Mouse (Mus musculus): ENCODE measurements around the gene Kiss1. TPM values are rescaled to one million over a fixed set of nuclear protein-coding genes. Genes with fewer than 3 reads are reported as not detected.

The Kiss1 gene
- not detected in 2 replicates for polyA plus RNA-seq (2014; fragmentation: Nextera tagmentation; extraction: Ambion mirVana)

- 80% methylated on average over 13 of the region's 13 CpGs for WGBS
- Histone ChIP-seq H3K36me3 (ENCODE audit: control insufficient read depth, insufficient read depth, low read length) (no peaks in the 10 kb centered on the region), H3K27ac (ENCODE audit: low read depth, low read length) (no peak within 1 kb of the TSS)
Measured at GRCm38 (mm10) chr1:133321267-133321925, at the start of gene Kiss1. TSS of gene Kiss1 (plus strand) at chr1:133321875.

DNA sequence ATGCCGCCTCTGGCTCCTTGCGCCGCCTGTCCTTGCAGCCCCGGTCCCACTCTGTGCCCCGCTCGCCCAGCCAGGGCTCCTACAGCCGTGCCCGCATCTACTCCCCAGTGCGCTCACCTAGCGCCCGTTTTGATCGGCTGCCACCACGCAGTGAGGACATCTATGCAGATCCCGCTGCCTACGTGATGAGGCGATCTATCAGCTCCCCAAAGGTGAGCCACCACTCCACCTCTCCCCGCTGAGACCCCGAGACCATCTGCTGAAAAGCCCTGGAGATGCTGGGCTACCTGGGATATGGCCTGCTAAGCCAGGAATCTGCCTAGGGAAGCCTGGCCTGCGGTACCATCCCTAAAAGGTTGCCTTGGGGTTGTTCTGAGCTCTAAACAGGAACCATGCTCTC is 47.5 kb upstream of the Kiss1 start:
- Histone ChIP-seq H3K9ac (ENCODE audit: low read depth, low read length) (no peak overlapping the region), H3K27ac (ENCODE audit: low read depth, low read length) (no peak overlapping the region), H3K9me3 (ENCODE audit: control insufficient read depth, low read length) (no peaks in the 10 kb centered on the region), H3K4me2 (no peak overlapping the region), H3K27me3 (replicated peaks; ENCODE audit: control insufficient read depth, insufficient read depth, low read length) (no peaks in the 10 kb centered on the region), H3K4me3 (ENCODE audit: low read depth, low read length) (no peak overlapping the region), H3K36me3 (ENCODE audit: control insufficient read depth, insufficient read depth, low read length) (peaks cover 3% of the 10 kb centered on the region; the same call in 1 of the 2 replicates), H3K4me1 (replicated peaks; ENCODE audit: control insufficient read depth, insufficient read depth, low read length) (peaks cover 2% of the 10 kb centered on the region; the same call in 1 of the 2 replicates)
- DNase-seq (ENCODE audit: low spot score) (no peak), ATAC-seq (replicated peaks; ENCODE audit: low FRiP score) (no peak)
- WGBS, result 89% methylated on average over 19 of the region's 19 CpGs

More at GRCm38 (mm10) chr1:133321267-133321925, at the start of gene Kiss1:
- no peak within 1 kb of the TSS for H3K4me2 ChIP-seq
- H3K4me3 ChIP-seq (ENCODE audit: low read depth, low read length), result no peak within 1 kb of the TSS
- DNase-seq (ENCODE audit: low spot score) (no peak), ATAC-seq (replicated peaks; ENCODE audit: low FRiP score) (no peak)
- no peaks in the 10 kb centered on the region for H3K4me1 ChIP-seq (replicated peaks; ENCODE audit: control insufficient read depth, insufficient read depth, low read length)
- H3K9ac ChIP-seq (ENCODE audit: low read depth, low read length), result no peak within 1 kb of the TSS
- H3K27me3 ChIP-seq (replicated peaks; ENCODE audit: control insufficient read depth, insufficient read depth, low read length), result no peaks in the 10 kb centered on the region
- H3K9me3 ChIP-seq (ENCODE audit: control insufficient read depth, low read length), result no peaks in the 10 kb centered on the region

DNA sequence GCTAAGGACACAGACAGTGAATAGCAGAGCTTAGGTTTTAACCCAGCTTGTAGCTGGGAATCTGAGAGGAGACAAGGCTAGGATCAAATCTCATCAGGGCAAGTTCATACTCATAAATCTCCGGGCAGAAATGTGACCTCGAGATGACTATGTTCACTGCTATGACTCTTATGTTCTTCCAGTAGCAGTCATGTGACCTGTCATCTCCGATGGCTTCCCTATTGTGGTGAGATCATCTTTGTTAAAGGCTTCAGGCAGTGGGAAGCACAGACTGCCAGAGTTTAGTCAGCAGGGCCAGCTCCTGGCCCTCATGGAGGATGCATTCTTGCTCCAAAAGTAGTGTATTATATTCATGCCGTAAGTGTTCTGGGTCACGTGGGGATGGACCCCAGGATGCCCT is 44.7 kb upstream of the Kiss1 start:
- DNase-seq (ENCODE audit: low spot score), result no peak
- no peaks in the 10 kb centered on the region for H3K36me3 ChIP-seq (ENCODE audit: control insufficient read depth, insufficient read depth, low read length)
- no peak for ATAC-seq (replicated peaks; ENCODE audit: low FRiP score)
- H3K9me3 ChIP-seq (ENCODE audit: control insufficient read depth, low read length), result no peaks in the 10 kb centered on the region
- H3K27ac ChIP-seq (ENCODE audit: low read depth, low read length), result no peak overlapping the region
- no peaks in the 10 kb centered on the region for H3K4me1 ChIP-seq (replicated peaks; ENCODE audit: control insufficient read depth, insufficient read depth, low read length)
- no peak overlapping the region for H3K9ac ChIP-seq (ENCODE audit: low read depth, low read length)
- H3K27me3 ChIP-seq (replicated peaks; ENCODE audit: control insufficient read depth, insufficient read depth, low read length), result no peaks in the 10 kb centered on the region
- H3K4me3 ChIP-seq (ENCODE audit: low read depth, low read length), result no peak overlapping the region
- no peak overlapping the region for H3K4me2 ChIP-seq
- WGBS, result 75% methylated on average over 5 of the region's 5 CpGs

- H3K4me2 ChIP-seq, result no peak overlapping the region
- ATAC-seq (replicated peaks; ENCODE audit: low FRiP score) (no peak), DNase-seq (ENCODE audit: low spot score) (no peak)
- no peaks in the 10 kb centered on the region for H3K9me3 ChIP-seq (ENCODE audit: control insufficient read depth, low read length)
- 77% methylated on average over 6 of the region's 6 CpGs for WGBS
- H3K27me3 ChIP-seq (replicated peaks; ENCODE audit: control insufficient read depth, insufficient read depth, low read length), result no peaks in the 10 kb centered on the region
- H3K27ac ChIP-seq (ENCODE audit: low read depth, low read length), result no peak overlapping the region
- H3K4me3 ChIP-seq (ENCODE audit: low read depth, low read length), result no peak overlapping the region
- H3K4me1 ChIP-seq (replicated peaks; ENCODE audit: control insufficient read depth, insufficient read depth, low read length), result no peaks in the 10 kb centered on the region
- H3K9ac ChIP-seq (ENCODE audit: low read depth, low read length), result no peak overlapping the region
- H3K36me3 ChIP-seq (ENCODE audit: control insufficient read depth, insufficient read depth, low read length), result no peaks in the 10 kb centered on the region
Measured at GRCm38 (mm10) chr1:133278539-133278938, 43.1 kb upstream of the Kiss1 start.

- Histone ChIP-seq H3K9ac (ENCODE audit: low read depth, low read length) (no peak overlapping the region), H3K27ac (ENCODE audit: low read depth, low read length) (no peak overlapping the region), H3K9me3 (ENCODE audit: control insufficient read depth, low read length) (no peaks in the 10 kb centered on the region), H3K4me2 (no peak overlapping the region), H3K27me3 (replicated peaks; ENCODE audit: control insufficient read depth, insufficient read depth, low read length) (no peaks in the 10 kb centered on the region), H3K36me3 (ENCODE audit: control insufficient read depth, insufficient read depth, low read length) (no peaks in the 10 kb centered on the region), H3K4me3 (ENCODE audit: low read depth, low read length) (no peak overlapping the region), H3K4me1 (replicated peaks; ENCODE audit: control insufficient read depth, insufficient read depth, low read length) (no peaks in the 10 kb centered on the region)
- ATAC-seq (replicated peaks; ENCODE audit: low FRiP score), result no peak
- 75% methylated on average over 15 of the region's 15 CpGs for WGBS
- no peak for DNase-seq (ENCODE audit: low spot score)
Measured at GRCm38 (mm10) chr1:133278946-133279631, 42.6 kb upstream of the Kiss1 start.

DNA sequence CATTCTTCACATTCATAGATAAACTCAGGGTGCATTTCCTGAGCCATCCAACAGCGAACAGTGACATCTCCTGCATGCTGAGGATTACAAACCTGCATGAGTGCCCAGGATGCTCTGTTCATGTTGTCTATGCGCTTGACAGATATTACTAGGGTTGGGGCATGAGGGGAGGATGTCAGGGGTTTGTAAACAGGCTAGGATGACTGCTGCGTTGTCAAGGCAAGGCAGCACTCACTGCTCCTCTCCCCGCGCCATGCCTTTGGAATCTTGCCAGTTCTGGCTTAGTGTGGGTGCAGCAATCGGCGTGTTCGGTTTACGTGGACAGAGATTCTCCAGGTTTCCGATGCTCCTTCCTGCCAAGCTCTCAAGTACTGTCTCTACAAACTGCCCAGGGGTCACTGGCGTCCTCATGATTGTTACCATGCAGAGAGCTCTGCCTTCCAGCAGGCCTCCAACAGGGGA is 42.0 kb upstream of the Kiss1 start:
- 80% methylated on average over 11 of the region's 11 CpGs for WGBS
- no peak overlapping the region for H3K27ac ChIP-seq (ENCODE audit: low read depth, low read length)

GRCm38 (mm10) chr1:133280537-133280936 is 41.1 kb upstream of the Kiss1 start:
- H3K4me3 ChIP-seq (ENCODE audit: low read depth, low read length), result no peak overlapping the region
- no peaks in the 10 kb centered on the region for H3K9me3 ChIP-seq (ENCODE audit: control insufficient read depth, low read length)
- no peak overlapping the region for H3K4me2 ChIP-seq
- H3K9ac ChIP-seq (ENCODE audit: low read depth, low read length), result no peak overlapping the region
- no peak overlapping the region for H3K27ac ChIP-seq (ENCODE audit: low read depth, low read length)
- WGBS, result 85% methylated on average over 2 of the region's 2 CpGs
- no peaks in the 10 kb centered on the region for H3K4me1 ChIP-seq (replicated peaks; ENCODE audit: control insufficient read depth, insufficient read depth, low read length)
- ATAC-seq (replicated peaks; ENCODE audit: low FRiP score) (no peak), DNase-seq (ENCODE audit: low spot score) (no peak)
- H3K36me3 ChIP-seq (ENCODE audit: control insufficient read depth, insufficient read depth, low read length), result no peaks in the 10 kb centered on the region
- no peaks in the 10 kb centered on the region for H3K27me3 ChIP-seq (replicated peaks; ENCODE audit: control insufficient read depth, insufficient read depth, low read length)

More for the DNA sequence above, 42.0 kb upstream of the Kiss1 start:
- H3K9me3 ChIP-seq (ENCODE audit: control insufficient read depth, low read length), result no peaks in the 10 kb centered on the region
- no peaks in the 10 kb centered on the region for H3K27me3 ChIP-seq (replicated peaks; ENCODE audit: control insufficient read depth, insufficient read depth, low read length)
- H3K4me3 ChIP-seq (ENCODE audit: low read depth, low read length), result no peak overlapping the region
- H3K36me3 ChIP-seq (ENCODE audit: control insufficient read depth, insufficient read depth, low read length), result no peaks in the 10 kb centered on the region
- ATAC-seq (replicated peaks; ENCODE audit: low FRiP score), result no peak
- no peak overlapping the region for H3K4me2 ChIP-seq
- DNase-seq (ENCODE audit: low spot score), result no peak
- H3K4me1 ChIP-seq (replicated peaks; ENCODE audit: control insufficient read depth, insufficient read depth, low read length), result no peaks in the 10 kb centered on the region
- no peak overlapping the region for H3K9ac ChIP-seq (ENCODE audit: low read depth, low read length)

DNA sequence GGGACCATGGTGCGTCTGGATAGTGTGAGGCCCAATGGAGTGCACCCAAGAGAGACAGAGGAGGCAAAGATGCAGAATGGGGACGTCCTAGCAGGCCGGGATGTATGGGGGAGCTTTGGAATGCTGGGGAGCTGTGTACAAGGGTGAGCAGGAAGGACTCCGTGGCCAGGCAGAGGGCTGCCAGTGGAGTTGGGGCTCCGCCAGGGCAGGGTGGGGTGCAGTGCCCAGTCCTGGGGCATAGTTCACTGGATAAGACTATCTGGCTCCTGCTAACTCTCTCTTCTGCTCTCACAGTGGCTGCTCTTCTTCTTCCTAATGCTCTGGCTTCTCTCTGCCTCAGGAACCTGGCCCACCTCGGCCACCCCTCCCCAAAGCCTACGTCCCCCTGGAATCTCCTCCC is 35.8 kb upstream of the Kiss1 start:
- Histone ChIP-seq H3K36me3 (ENCODE audit: control insufficient read depth, insufficient read depth, low read length) (no peaks in the 10 kb centered on the region), H3K4me2 (no peak overlapping the region), H3K27me3 (replicated peaks; ENCODE audit: control insufficient read depth, insufficient read depth, low read length) (no peaks in the 10 kb centered on the region), H3K9ac (ENCODE audit: low read depth, low read length) (no peak overlapping the region), H3K4me1 (replicated peaks; ENCODE audit: control insufficient read depth, insufficient read depth, low read length) (no peaks in the 10 kb centered on the region), H3K9me3 (ENCODE audit: control insufficient read depth, low read length) (no peaks in the 10 kb centered on the region), H3K4me3 (ENCODE audit: low read depth, low read length) (no peak overlapping the region), H3K27ac (ENCODE audit: low read depth, low read length) (no peak overlapping the region)
- no peak for DNase-seq (ENCODE audit: low spot score)
- ATAC-seq (replicated peaks; ENCODE audit: low FRiP score), result no peak
- WGBS, result 72% methylated on average over 7 of the region's 7 CpGs

- WGBS, result 85% methylated on average over 4 of the region's 4 CpGs
- Histone ChIP-seq H3K4me3 (ENCODE audit: low read depth, low read length) (no peak overlapping the region), H3K9ac (ENCODE audit: low read depth, low read length) (no peak overlapping the region), H3K4me2 (no peak overlapping the region), H3K9me3 (ENCODE audit: control insufficient read depth, low read length) (no peaks in the 10 kb centered on the region), H3K27me3 (replicated peaks; ENCODE audit: control insufficient read depth, insufficient read depth, low read length) (no peaks in the 10 kb centered on the region), H3K27ac (ENCODE audit: low read depth, low read length) (no peak overlapping the region), H3K4me1 (replicated peaks; ENCODE audit: control insufficient read depth, insufficient read depth, low read length) (no peaks in the 10 kb centered on the region), H3K36me3 (ENCODE audit: control insufficient read depth, insufficient read depth, low read length) (no peaks in the 10 kb centered on the region)
- ATAC-seq (replicated peaks; ENCODE audit: low FRiP score) (no peak), DNase-seq (ENCODE audit: low spot score) (no peak)
Measured at GRCm38 (mm10) chr1:133287051-133287450, 34.6 kb upstream of the Kiss1 start.
